Mouse (Mus musculus) intestine, embryonic 16.5 days (tissue): ENCODE measurements at regions not wholly inside any gene's neighbourhood (a gene's known extent, or its start where the extent isn't known, plus 50 kb on each side); places are given as distances from the start of the nearest gene placed in this dataset.

Experiments
- ATAC-seq: fragments of 200-750 bp; cut with Nextera tagmentation; 2 replicates; pipeline ENCODE4 v1.8.0; 2017; ENCODE audit warnings: moderate TSS enrichment, moderate library complexity
- H3K27ac ChIP-seq: fragments of 300-500 bp; sonication (generic); 2 replicates; pipeline ENCODE4 v1.5.1; 2014; ENCODE audit warnings: mild to moderate bottlenecking, low read length
- H3K27me3 ChIP-seq: fragments of 300-500 bp; sonication (generic); replicated peaks from 2 replicates; pipeline ENCODE4 v1.6.1; 2014; ENCODE audit warnings: low read length, control low read depth, mixed read lengths; ENCODE audit not compliant: control insufficient read depth, insufficient read depth
- H3K36me3 ChIP-seq: fragments of 300-500 bp; sonication (generic); 2 replicates; pipeline ENCODE4 v1.6.1; 2014; ENCODE audit warnings: low read length, control low read depth; ENCODE audit not compliant: control insufficient read depth, insufficient read depth
- H3K4me1 ChIP-seq: fragments of 300-500 bp; sonication (generic); 2 replicates; pipeline ENCODE4 v1.6.1; 2014; ENCODE audit warnings: low read length, control low read depth, mixed read lengths; ENCODE audit not compliant: control insufficient read depth, insufficient read depth
- H3K4me2 ChIP-seq: fragments of 300-500 bp; sonication (generic); 2 replicates; pipeline ENCODE4 v1.6.1; 2014; ENCODE audit warnings: low read depth, low read length, control low read depth
- H3K4me3 ChIP-seq: fragments of 300-500 bp; sonication (generic); 2 replicates; pipeline ENCODE4 v1.5.1; 2014; ENCODE audit warnings: mild to moderate bottlenecking, low read length
- H3K9ac ChIP-seq: fragments of 300-500 bp; sonication (generic); 2 replicates; pipeline ENCODE4 v1.6.1; 2014; ENCODE audit warnings: low read depth, low read length
- H3K9me3 ChIP-seq: fragments of 300-500 bp; sonication (generic); 2 replicates; pipeline ENCODE4 v1.6.1; 2016; ENCODE audit warnings: low read length, control low read depth; ENCODE audit not compliant: control insufficient read depth
- WGBS: fragments of 180-500 bp; shearing (Covaris S2); extraction: QIAGEN DNeasy Blood & Tissue Kit; methylation state at CpG from one replicate; pipeline ENCODE4 v1.1.7; 2014; 5-methylcytosine and 5-hydroxymethylcytosine counted together

GRCm38 (mm10) chr17:45276686-45277405, 156.7 kb downstream of the Cdc5l start:
- Histone ChIP-seq H3K4me1 (no peaks in the 10 kb centered on the region), H3K36me3 (no peaks in the 10 kb centered on the region), H3K9ac (no peak overlapping the region), H3K4me2 (no peak overlapping the region), H3K4me3 (no peak overlapping the region), H3K27ac (no peak overlapping the region), H3K9me3 (no peaks in the 10 kb centered on the region), H3K27me3 (no peaks in the 10 kb centered on the region)
- ATAC-seq = no peak
- WGBS = 75% methylated on average over 12 of the region's 12 CpGs

- Histone ChIP-seq H3K27ac (no peak overlapping the region), H3K4me3 (no peak overlapping the region), H3K9me3 (no peaks in the 10 kb centered on the region), H3K27me3 (no peaks in the 10 kb centered on the region), H3K36me3 (no peaks in the 10 kb centered on the region), H3K4me2 (no peak overlapping the region), H3K4me1 (no peaks in the 10 kb centered on the region), H3K9ac (no peak overlapping the region)
- WGBS = 64% methylated on average over 4 of the region's 4 CpGs
- ATAC-seq = no peak
Measured at GRCm38 (mm10) chr17:45274894-45275293, 158.6 kb downstream of the Cdc5l start.

GRCm38 (mm10) chr17:45266776-45267175, 166.8 kb downstream of the Cdc5l start:
- Histone ChIP-seq H3K4me1 (peaks cover 9% of the 10 kb centered on the region; the same call in 1 of the 2 replicates), H3K4me3 (no peak overlapping the region), H3K4me2 (no peak overlapping the region), H3K9me3 (no peaks in the 10 kb centered on the region), H3K9ac (no peak overlapping the region), H3K36me3 (no peaks in the 10 kb centered on the region), H3K27me3 (no peaks in the 10 kb centered on the region; the same call in 1 of the 2 replicates), H3K27ac (no peak overlapping the region)
- no peak for ATAC-seq
- whole genome bisulfite sequencing = 79% methylated on average over 6 of the region's 6 CpGs

GRCm38 (mm10) chr17:45265587-45265986, 167.9 kb downstream of the Cdc5l start:
- H3K4me2 ChIP-seq = no peak overlapping the region
- WGBS = 65% methylated on average over 7 of the region's 7 CpGs
- H3K9ac ChIP-seq = no peak overlapping the region
- H3K9me3 ChIP-seq = no peaks in the 10 kb centered on the region
- H3K27ac ChIP-seq = no peak overlapping the region
- H3K4me3 ChIP-seq = no peak overlapping the region
- H3K36me3 ChIP-seq = no peaks in the 10 kb centered on the region
- no peaks in the 10 kb centered on the region; the same call in 1 of the 2 replicates for H3K27me3 ChIP-seq
- peaks cover 9% of the 10 kb centered on the region; the same call in 1 of the 2 replicates for H3K4me1 ChIP-seq
- ATAC-seq = no peak

- Histone ChIP-seq H3K9me3 (no peaks in the 10 kb centered on the region), H3K4me1 (peaks cover 9% of the 10 kb centered on the region; the same call in 1 of the 2 replicates), H3K27ac (no peak overlapping the region), H3K4me2 (no peak overlapping the region), H3K36me3 (no peaks in the 10 kb centered on the region), H3K4me3 (no peak overlapping the region), H3K9ac (no peak overlapping the region), H3K27me3 (no peaks in the 10 kb centered on the region; the same call in 1 of the 2 replicates)
- WGBS = 45% methylated on average over 6 of the region's 6 CpGs
- no peak for ATAC-seq
Measured at GRCm38 (mm10) chr17:45264434-45264833, 169.1 kb downstream of the Cdc5l start.

GRCm38 (mm10) chr17:45260421-45260820, 173.1 kb downstream of the Cdc5l start:
- Histone ChIP-seq H3K27ac (no peak overlapping the region), H3K9ac (no peak overlapping the region), H3K4me3 (no peak overlapping the region), H3K9me3 (no peaks in the 10 kb centered on the region), H3K4me1 (peaks cover 8% of the 10 kb centered on the region; the same call in 1 of the 2 replicates), H3K27me3 (no peaks in the 10 kb centered on the region), H3K4me2 (no peak overlapping the region), H3K36me3 (no peaks in the 10 kb centered on the region)
- WGBS = 77% methylated on average over 10 of the region's 10 CpGs
- ATAC-seq = no peak

- Histone ChIP-seq H3K9me3 (no peaks in the 10 kb centered on the region), H3K4me3 (no peak overlapping the region), H3K36me3 (no peaks in the 10 kb centered on the region), H3K4me1 (peaks cover 5% of the 10 kb centered on the region; the same call in 1 of the 2 replicates), H3K4me2 (no peak overlapping the region), H3K27me3 (no peaks in the 10 kb centered on the region), H3K9ac (no peak overlapping the region), H3K27ac (no peak overlapping the region)
- no peak for ATAC-seq
- WGBS = 67% methylated on average over 7 of the region's 7 CpGs
Measured at GRCm38 (mm10) chr17:45258007-45258406, 175.5 kb downstream of the Cdc5l start.

GRCm38 (mm10) chr17:45252593-45253230, 180.8 kb downstream of the Cdc5l start:
- peaks cover 5% of the 10 kb centered on the region; the same call in 1 of the 2 replicates for H3K4me1 ChIP-seq
- 36% methylated on average over 15 of the region's 15 CpGs for WGBS
- peak; percentile 55 for ATAC-seq
- H3K9me3 ChIP-seq = no peaks in the 10 kb centered on the region
- no peaks in the 10 kb centered on the region for H3K27me3 ChIP-seq
- no peak overlapping the region for H3K4me2 ChIP-seq
- no peaks in the 10 kb centered on the region for H3K36me3 ChIP-seq
- H3K4me3 ChIP-seq = no peak overlapping the region
- H3K9ac ChIP-seq = no peak overlapping the region
- H3K27ac ChIP-seq = no peak overlapping the region

- Histone ChIP-seq H3K4me1 (peaks cover 5% of the 10 kb centered on the region; the same call in 1 of the 2 replicates), H3K27me3 (no peaks in the 10 kb centered on the region), H3K36me3 (no peaks in the 10 kb centered on the region), H3K9ac (no peak overlapping the region), H3K9me3 (no peaks in the 10 kb centered on the region), H3K4me3 (no peak overlapping the region), H3K27ac (no peak overlapping the region), H3K4me2 (0 out of 2 replicates have a peak overlapping the region, but pooled peaks have one; percentile 20)
- WGBS = 37% methylated on average over 22 of the region's 22 CpGs
- no peak; the same call in 1 of the 2 replicates for ATAC-seq
Measured at GRCm38 (mm10) chr17:45251034-45251730, 182.4 kb downstream of the Cdc5l start.
